Mouse (Mus musculus): ENCODE measurements at regions not wholly inside any gene's neighbourhood (a gene's known extent, or its start where the extent isn't known, plus 50 kb on each side); places are given as distances from the start of the nearest gene placed in this dataset.

GRCm38 (mm10) chr1:143946933-143947332 is 57.0 kb downstream of the Rgs2 start:
- Histone ChIP-seq H3K27ac (no peak overlapping the region), H3K4me2 (no peak overlapping the region), H3K9me3 (replicated peaks) (no peaks in the 10 kb centered on the region), H3K4me1 (no peaks in the 10 kb centered on the region), H3K27me3 (no peaks in the 10 kb centered on the region), H3K9ac (no peak overlapping the region), H3K36me3 (no peaks in the 10 kb centered on the region), H3K4me3 (replicated peaks) (no peak overlapping the region)
- no peak for ATAC-seq (replicated peaks; ENCODE audit: low FRiP score)

GRCm38 (mm10) chr1:143941465-143941864 is 62.5 kb downstream of the Rgs2 start:
- 61% methylated on average over 5 of the region's 5 CpGs for WGBS
- no peak overlapping the region for H3K4me3 ChIP-seq (replicated peaks)
- no peak overlapping the region for H3K4me2 ChIP-seq
- H3K4me1 ChIP-seq = no peaks in the 10 kb centered on the region
- H3K9me3 ChIP-seq (replicated peaks) = no peaks in the 10 kb centered on the region
- H3K36me3 ChIP-seq = no peaks in the 10 kb centered on the region
- no peak overlapping the region for H3K9ac ChIP-seq
- H3K27me3 ChIP-seq = no peaks in the 10 kb centered on the region
- no peak overlapping the region for H3K27ac ChIP-seq
- 0 out of 2 replicates have a peak, but pooled peaks have one; percentile 70 for ATAC-seq (replicated peaks; ENCODE audit: low FRiP score)

- H3K4me2 ChIP-seq = no peak overlapping the region
- WGBS = 58% methylated on average over 2 of the region's 2 CpGs
Observed at GRCm38 (mm10) chr1:143939511-143939910, 64.5 kb downstream of the Rgs2 start.

GRCm38 (mm10) chr1:143938569-143938968 is 65.4 kb downstream of the Rgs2 start:
- no peaks in the 10 kb centered on the region for H3K4me1 ChIP-seq
- H3K27ac ChIP-seq = no peak overlapping the region
- no peaks in the 10 kb centered on the region for H3K27me3 ChIP-seq
- no peak for ATAC-seq (replicated peaks; ENCODE audit: low FRiP score)
- 75% methylated on average over 3 of the region's 3 CpGs for WGBS
- no peak overlapping the region for H3K9ac ChIP-seq
- H3K4me3 ChIP-seq (replicated peaks) = no peak overlapping the region
- H3K4me2 ChIP-seq = no peak overlapping the region
- no peaks in the 10 kb centered on the region for H3K9me3 ChIP-seq (replicated peaks)
- no peaks in the 10 kb centered on the region for H3K36me3 ChIP-seq

More at GRCm38 (mm10) chr1:143939511-143939910, 64.5 kb downstream of the Rgs2 start:
- Histone ChIP-seq H3K9me3 (replicated peaks) (no peaks in the 10 kb centered on the region), H3K9ac (no peak overlapping the region), H3K27me3 (no peaks in the 10 kb centered on the region), H3K4me1 (no peaks in the 10 kb centered on the region), H3K27ac (no peak overlapping the region), H3K36me3 (no peaks in the 10 kb centered on the region), H3K4me3 (replicated peaks) (no peak overlapping the region)
- no peak for ATAC-seq (replicated peaks; ENCODE audit: low FRiP score)

GRCm38 (mm10) chr1:143930798-143931197 is 73.2 kb downstream of the Rgs2 start:
- Histone ChIP-seq H3K9me3 (replicated peaks) (no peaks in the 10 kb centered on the region), H3K27ac (no peak overlapping the region), H3K4me3 (replicated peaks) (no peak overlapping the region), H3K36me3 (no peaks in the 10 kb centered on the region), H3K9ac (no peak overlapping the region), H3K4me1 (no peaks in the 10 kb centered on the region), H3K27me3 (no peaks in the 10 kb centered on the region), H3K4me2 (no peak overlapping the region)
- WGBS = 69% methylated on average over 3 of the region's 3 CpGs
- ATAC-seq (replicated peaks; ENCODE audit: low FRiP score) = no peak

GRCm38 (mm10) chr1:143929567-143930165 is 74.3 kb downstream of the Rgs2 start:
- WGBS = 48% methylated on average over 5 of the region's 5 CpGs
- Histone ChIP-seq H3K4me1 (no peaks in the 10 kb centered on the region), H3K36me3 (no peaks in the 10 kb centered on the region), H3K27me3 (no peaks in the 10 kb centered on the region), H3K4me3 (replicated peaks) (no peak overlapping the region), H3K9ac (no peak overlapping the region), H3K9me3 (replicated peaks) (no peaks in the 10 kb centered on the region), H3K4me2 (no peak overlapping the region), H3K27ac (no peak overlapping the region)
- ATAC-seq (replicated peaks; ENCODE audit: low FRiP score) = no peak

- H3K36me3 ChIP-seq = no peaks in the 10 kb centered on the region
- H3K9me3 ChIP-seq (replicated peaks) = no peaks in the 10 kb centered on the region
- no peak overlapping the region for H3K27ac ChIP-seq
- no peaks in the 10 kb centered on the region for H3K27me3 ChIP-seq
- H3K9ac ChIP-seq = no peak overlapping the region
- no peak overlapping the region for H3K4me3 ChIP-seq (replicated peaks)
- WGBS = 74% methylated on average over 1 of the region's 1 CpGs
- H3K4me2 ChIP-seq = no peak overlapping the region
- no peak for ATAC-seq (replicated peaks; ENCODE audit: low FRiP score)
- H3K4me1 ChIP-seq = 0 out of 2 replicates have a peak, but pooled peaks cover 2% of the 10 kb centered on the region
Observed at GRCm38 (mm10) chr1:143922499-143922898, 81.5 kb downstream of the Rgs2 start.

- Histone ChIP-seq H3K4me2 (no peak overlapping the region), H3K9me3 (replicated peaks) (no peaks in the 10 kb centered on the region), H3K4me1 (peaks cover 9% of the 10 kb centered on the region; the same call in 1 of the 2 replicates), H3K36me3 (no peaks in the 10 kb centered on the region), H3K27ac (no peak overlapping the region), H3K27me3 (no peaks in the 10 kb centered on the region), H3K9ac (no peak overlapping the region), H3K4me3 (replicated peaks) (no peak overlapping the region)
- ATAC-seq (replicated peaks; ENCODE audit: low FRiP score) = no peak
- WGBS = 82% methylated on average over 7 of the region's 7 CpGs
Observed at GRCm38 (mm10) chr1:143920256-143920655, 83.7 kb downstream of the Rgs2 start.

GRCm38 (mm10) chr1:143918949-143919348 is 85.0 kb downstream of the Rgs2 start:
- H3K36me3 ChIP-seq = no peaks in the 10 kb centered on the region
- H3K4me1 ChIP-seq = peaks cover 9% of the 10 kb centered on the region; the same call in 1 of the 2 replicates
- 0 out of 2 replicates have a peak overlapping the region, but pooled peaks have one; percentile 5 for H3K27ac ChIP-seq
- WGBS = 62% methylated on average over 5 of the region's 5 CpGs
- H3K4me2 ChIP-seq = no peak overlapping the region
- no peaks in the 10 kb centered on the region for H3K27me3 ChIP-seq
- no peaks in the 10 kb centered on the region for H3K9me3 ChIP-seq (replicated peaks)
- H3K4me3 ChIP-seq (replicated peaks) = no peak overlapping the region
- no peak overlapping the region for H3K9ac ChIP-seq
- ATAC-seq (replicated peaks; ENCODE audit: low FRiP score) = no peak

GRCm38 (mm10) chr1:143918146-143918774 is 85.7 kb downstream of the Rgs2 start:
- Histone ChIP-seq H3K4me3 (replicated peaks) (no peak overlapping the region), H3K36me3 (no peaks in the 10 kb centered on the region), H3K27ac (no peak overlapping the region), H3K27me3 (no peaks in the 10 kb centered on the region), H3K9ac (no peak overlapping the region), H3K4me2 (no peak overlapping the region), H3K9me3 (replicated peaks) (no peaks in the 10 kb centered on the region), H3K4me1 (peaks cover 9% of the 10 kb centered on the region; the same call in 1 of the 2 replicates)
- ATAC-seq (replicated peaks; ENCODE audit: low FRiP score) = no peak
- WGBS = 93% methylated on average over 9 of the region's 9 CpGs

- H3K4me3 ChIP-seq (replicated peaks) = no peak overlapping the region
- no peaks in the 10 kb centered on the region for H3K27me3 ChIP-seq
- no peaks in the 10 kb centered on the region for H3K36me3 ChIP-seq
- 66% methylated on average over 5 of the region's 5 CpGs for WGBS
- peaks cover 9% of the 10 kb centered on the region; the same call in 1 of the 2 replicates for H3K4me1 ChIP-seq
- no peak overlapping the region for H3K9ac ChIP-seq
- no peak overlapping the region for H3K27ac ChIP-seq
- no peak overlapping the region for H3K4me2 ChIP-seq
- no peaks in the 10 kb centered on the region for H3K9me3 ChIP-seq (replicated peaks)
- no peak for ATAC-seq (replicated peaks; ENCODE audit: low FRiP score)
Observed at GRCm38 (mm10) chr1:143917623-143918022, 86.3 kb downstream of the Rgs2 start.

GRCm38 (mm10) chr1:143916587-143916986 is 87.4 kb downstream of the Rgs2 start:
- 54% methylated on average over 9 of the region's 9 CpGs for WGBS

More at GRCm38 (mm10) chr1:143916587-143916986, 87.4 kb downstream of the Rgs2 start:
- no peak overlapping the region for H3K4me3 ChIP-seq (replicated peaks)
- no peaks in the 10 kb centered on the region for H3K27me3 ChIP-seq
- H3K9me3 ChIP-seq (replicated peaks) = no peaks in the 10 kb centered on the region
- no peak overlapping the region for H3K4me2 ChIP-seq
- no peak overlapping the region for H3K27ac ChIP-seq
- ATAC-seq (replicated peaks; ENCODE audit: low FRiP score) = no peak
- peaks cover 9% of the 10 kb centered on the region; the same call in 1 of the 2 replicates for H3K4me1 ChIP-seq
- H3K9ac ChIP-seq = no peak overlapping the region
- no peaks in the 10 kb centered on the region for H3K36me3 ChIP-seq
